Mouse (Mus musculus) frontal cortex, postnatal 36 days (tissue): ENCODE measurements at regions not wholly inside any gene's neighbourhood (a gene's known extent, or its start where the extent isn't known, plus 50 kb on each side); places are given as distances from the start of the nearest gene placed in this dataset.

Source experiments
- DNase-seq, 2 experiments: peaks; one replicate each; pipeline ENCODE4 v3.0.0; 2022; ENCODE audit warnings: low spot score in 2 of 2

GRCm38 (mm10) chr17:88173354-88174032 is 108.4 kb upstream of the Fbxo11 start:
- DNase-seq = no peak

- DNase-seq = no peak
Measured at GRCm38 (mm10) chr17:88174242-88174679, 109.2 kb upstream of the Fbxo11 start.

- no peak for DNase-seq
Measured at GRCm38 (mm10) chr17:88175951-88176623, 111.0 kb upstream of the Fbxo11 start.

GRCm38 (mm10) chr17:88190735-88191134 is 125.6 kb upstream of the Fbxo11 start:
- no peak for DNase-seq

- no peak for DNase-seq
Measured at GRCm38 (mm10) chr17:88191444-88191843, 126.4 kb upstream of the Fbxo11 start.

GRCm38 (mm10) chr17:88191930-88192807 is 127.1 kb upstream of the Fbxo11 start:
- no peak for DNase-seq

- DNase-seq = no peak
Measured at GRCm38 (mm10) chr17:88194693-88195092, 129.6 kb upstream of the Fbxo11 start.

- DNase-seq = peak; percentile 62 to 63
Measured at GRCm38 (mm10) chr17:88195303-88195702, 130.2 kb upstream of the Fbxo11 start.

GRCm38 (mm10) chr17:88195893-88196292 is 130.8 kb upstream of the Fbxo11 start:
- no peak for DNase-seq

GRCm38 (mm10) chr17:88196322-88196721 is 131.2 kb upstream of the Fbxo11 start:
- no peak for DNase-seq

- DNase-seq = no peak
Measured at GRCm38 (mm10) chr17:88197381-88197780, 132.3 kb upstream of the Fbxo11 start.

- no peak for DNase-seq
Measured at GRCm38 (mm10) chr17:88201249-88201970, 136.3 kb upstream of the Fbxo11 start.

GRCm38 (mm10) chr17:88202214-88202613 is 137.1 kb upstream of the Fbxo11 start:
- DNase-seq = no peak

GRCm38 (mm10) chr17:88209565-88209964 is 144.5 kb upstream of the Fbxo11 start:
- DNase-seq = no peak

- DNase-seq = no peak
Measured at GRCm38 (mm10) chr17:88212121-88212520, 147.0 kb upstream of the Fbxo11 start.

- no peak for DNase-seq
Measured at GRCm38 (mm10) chr17:88214746-88215145, 149.7 kb upstream of the Fbxo11 start.

GRCm38 (mm10) chr17:88222379-88222955 is 157.4 kb upstream of the Fbxo11 start:
- no peak for DNase-seq

- no peak for DNase-seq
Measured at GRCm38 (mm10) chr17:88240476-88240875, 175.4 kb upstream of the Fbxo11 start.

- no peak for DNase-seq
Measured at GRCm38 (mm10) chr17:88248625-88249024, 183.5 kb upstream of the Fbxo11 start.

GRCm38 (mm10) chr17:88251949-88252521 is 186.9 kb upstream of the Fbxo11 start:
- peak; percentile 54 to 62 for DNase-seq
